22 mouse cellular contexts compared by ENCODE assay signal in genomic region chr3:63563057-63563456, GRCm38 (mm10).
DNase-seq lines count a peak whose midpoint lies in the region; ATAC-seq and TF ChIP-seq lines count a peak whose summit lies in the region.
"Had no signal": no experiment of that assay in that cellular context is flagged by ENCODE, and none has a peak within 500 bp of the region (broad histone marks: within the 10 kb centered on the region; RNA-seq: fewer than 3 reads in every experiment).

No protein-coding gene starts in this region.

- no peak for ATAC-seq in kidney, postnatal 0 days (replicated peaks; ENCODE audit: low FRiP score, low read depth)
- peak; percentile 89 for ATAC-seq in Patski
- ATAC-seq in intestine, embryonic 16.5 days = peak; percentile 13; the same call in 1 of the 2 replicates
- ATAC-seq in hindbrain, postnatal 0 days = no peak
- ATAC-seq: activated CD4-positive, CD25-positive, alpha-beta regulatory T cell, adult 4 months; forebrain, embryonic 14.5 days; forebrain, postnatal 0 days had no signal

- CTCF ChIA-PET in Patski (lab: Charles Lee) = interaction anchor here (1.2 kb wide), 1 partner anchor 309 kb away, joined by 3 read pairs; no protein-coding TSS in a partner anchor

- POLR2A ChIA-PET in Patski (lab: Charles Lee) = interaction anchor here (0.5 to 1.0 kb wide), 3 partner anchors 50 to 335 kb away, joined by 3 to 5 read pairs (median 4); no protein-coding TSS in a partner anchor

- H3K4me3 ChIP-seq in kidney, postnatal 0 days (replicated peaks; ENCODE audit: low read depth, low read length) = no peak overlapping the region
- no peak overlapping the region for H3K4me3 ChIP-seq in intestine, embryonic 16.5 days (ENCODE audit: low read length)
- H3K4me3 ChIP-seq in hindbrain, postnatal 0 days (ENCODE audit: low read length) = no peak overlapping the region
- H3K4me3 ChIP-seq: gastrocnemius, adult 2 months; hindbrain, embryonic 12.5 days; hindbrain, embryonic 15.5 days had no signal

- no peak for TF ChIP-seq CTCF in kidney, postnatal 0 days (IDR thresholded peaks at IDR 0.05; ENCODE audit: low read depth)
- TF ChIP-seq CTCF in Patski (IDR thresholded peaks at IDR 0.05) = no peak
- TF ChIP-seq CTCF in hindbrain, postnatal 0 days (IDR thresholded peaks at IDR 0.05; ENCODE audit: low read depth) = no peak

- H3K4me1 ChIP-seq in kidney, postnatal 0 days (replicated peaks; ENCODE audit: insufficient read depth, low read length) = peaks cover 4% of the 10 kb centered on the region; the same call in 1 of the 2 replicates
- H3K4me1 ChIP-seq in intestine, embryonic 16.5 days (ENCODE audit: control insufficient read depth, insufficient read depth, low read length) = no peaks in the 10 kb centered on the region
- H3K4me1 ChIP-seq in hindbrain, postnatal 0 days (ENCODE audit: insufficient read depth, low read length) = no peaks in the 10 kb centered on the region
- H3K4me1 ChIP-seq: hindbrain, embryonic 12.5 days; hindbrain, embryonic 15.5 days had no signal

- no peak overlapping the region for H3K4me2 ChIP-seq in kidney, postnatal 0 days (ENCODE audit: low read length)
- H3K4me2 ChIP-seq in intestine, embryonic 16.5 days (ENCODE audit: low read depth, low read length) = no peak overlapping the region
- no peak overlapping the region for H3K4me2 ChIP-seq in hindbrain, postnatal 0 days (ENCODE audit: low read depth, low read length)
- H3K4me2 ChIP-seq: heart, embryonic 11.5 days; hindbrain, embryonic 12.5 days; hindbrain, embryonic 15.5 days had no signal

- H3K9me3 ChIP-seq in kidney, postnatal 0 days (replicated peaks; ENCODE audit: low read length) = no peaks in the 10 kb centered on the region
- no peaks in the 10 kb centered on the region for H3K9me3 ChIP-seq in intestine, embryonic 16.5 days (ENCODE audit: control insufficient read depth, low read length)
- H3K9me3 ChIP-seq in hindbrain, postnatal 0 days (ENCODE audit: low read length) = no peaks in the 10 kb centered on the region
- H3K9me3 ChIP-seq: hindbrain, embryonic 12.5 days had no signal

- peak; percentile 30 for DNase-seq in kidney, postnatal 0 days (ENCODE audit: low spot score)
- no peak for DNase-seq in kidney, adult 11 months
- peak; percentile 75 for DNase-seq in Muller cell, postnatal 12 days (ENCODE audit: inconsistent ontology term)
- DNase-seq in Patski (ENCODE audit: low read depth, low spot score) = no peak
- DNase-seq in hindbrain, postnatal 0 days (ENCODE audit: low spot score) = no peak
- DNase-seq in layer of hippocampus, adult 18-20 months (ENCODE audit: low spot score in 2 of 2) = no peak
- DNase-seq: adrenal gland, adult 8-10 months; adrenal gland, postnatal 25 days; cerebellum, adult 11-12 months; cerebellum, adult 8-10 months; cerebellum, postnatal 10 days; cerebellum, postnatal 36 days; forebrain, postnatal 0 days; gastrocnemius, adult 2 months; gastrocnemius, postnatal 14 days; heart, adult 11 months had no signal

- 74% methylated on average over 1 of the region's 1 CpGs for WGBS in kidney, postnatal 0 days
- WGBS in intestine, embryonic 16.5 days = 71% methylated on average over 1 of the region's 1 CpGs
- WGBS in hindbrain, postnatal 0 days = 92% methylated on average over 1 of the region's 1 CpGs

- H3K27ac ChIP-seq in kidney, postnatal 0 days = 0 out of 2 replicates have a peak overlapping the region, but pooled peaks have one; percentile 16
- H3K27ac ChIP-seq in intestine, embryonic 16.5 days (ENCODE audit: low read length) = no peak overlapping the region
- no peak overlapping the region for H3K27ac ChIP-seq in hindbrain, postnatal 0 days
- H3K27ac ChIP-seq: gastrocnemius, adult 2 months; hindbrain, embryonic 12.5 days; hindbrain, embryonic 15.5 days had no signal

- H3K27me3 ChIP-seq in kidney, postnatal 0 days (ENCODE audit: insufficient read depth, low read length) = no peaks in the 10 kb centered on the region
- H3K27me3 ChIP-seq in Patski = no peaks in the 10 kb centered on the region
- no peaks in the 10 kb centered on the region for H3K27me3 ChIP-seq in intestine, embryonic 16.5 days (replicated peaks; ENCODE audit: control insufficient read depth, insufficient read depth, low read length)
- no peaks in the 10 kb centered on the region for H3K27me3 ChIP-seq in hindbrain, postnatal 0 days (ENCODE audit: insufficient read depth, low read length)
- H3K27me3 ChIP-seq: hindbrain, embryonic 12.5 days; hindbrain, embryonic 15.5 days had no signal

- in situ Hi-C loops in Patski (cut with MboI; ENCODE audit: low pct_unique_long_range_greater_than_20kb) = loop anchor here (25.0 kb wide), 1 partner anchor 1026 kb away; no protein-coding TSS in a partner anchor

- no peak overlapping the region for H3K9ac ChIP-seq in kidney, postnatal 0 days (ENCODE audit: low read depth, low read length)
- H3K9ac ChIP-seq in intestine, embryonic 16.5 days (ENCODE audit: low read depth, low read length) = no peak overlapping the region
- H3K9ac ChIP-seq in hindbrain, postnatal 0 days (replicated peaks; ENCODE audit: low read length) = no peak overlapping the region
- H3K9ac ChIP-seq: forebrain, postnatal 0 days; hindbrain, embryonic 12.5 days; hindbrain, embryonic 15.5 days had no signal

- no peaks in the 10 kb centered on the region for H3K36me3 ChIP-seq in kidney, postnatal 0 days (ENCODE audit: insufficient read depth, low read length)
- no peaks in the 10 kb centered on the region for H3K36me3 ChIP-seq in intestine, embryonic 16.5 days (ENCODE audit: control insufficient read depth, insufficient read depth, low read length)
- H3K36me3 ChIP-seq in hindbrain, postnatal 0 days (ENCODE audit: insufficient read depth, low read length) = no peaks in the 10 kb centered on the region
- H3K36me3 ChIP-seq: hindbrain, embryonic 12.5 days; hindbrain, embryonic 15.5 days had no signal

Comparison
In these comparisons a context has a peak if more than half of its experiments do, and no peak if none do; other contexts are left out.
1. DNase-seq: peak in kidney, postnatal 0 days (single experiment) and Muller cell, postnatal 12 days (single experiment); none in kidney, adult 11 months (single experiment), Patski (single experiment), hindbrain, postnatal 0 days (single experiment) and layer of hippocampus, adult 18-20 months (0 of 2).
2. ATAC-seq: peak in Patski (single experiment) and intestine, embryonic 16.5 days (single experiment); none in kidney, postnatal 0 days (single experiment) and hindbrain, postnatal 0 days (single experiment).